Mouse (Mus musculus) ZHBTc4 (cell line): ENCODE measurements at regions not wholly inside any gene's neighbourhood (a gene's known extent, or its start where the extent isn't known, plus 50 kb on each side); places are given as distances from the start of the nearest gene placed in this dataset.
A peak's percentile ranks its signal among the peaks of the same experiment; 100 is the strongest.

ENCODE experiments used
- DNase-seq: peaks from one replicate; pipeline ENCODE4 v3.0.0-alpha.2; 2011; ENCODE audit warnings: low read depth, low spot score

GRCm38 (mm10) chr7:134528026-134528425 lies 142.4 kb upstream of the Dock1 start:
- no peak for DNase-seq

GRCm38 (mm10) chr7:134534821-134535220 lies 135.6 kb upstream of the Dock1 start:
- no peak for DNase-seq

GRCm38 (mm10) chr7:134541699-134542098 lies 128.8 kb upstream of the Dock1 start:
- DNase-seq = no peak

GRCm38 (mm10) chr7:134546187-134546586 lies 124.3 kb upstream of the Dock1 start:
- DNase-seq = peak; percentile 40

GRCm38 (mm10) chr7:134549286-134549919 lies 121.1 kb upstream of the Dock1 start:
- DNase-seq = no peak

GRCm38 (mm10) chr7:134550221-134550809 lies 120.1 kb upstream of the Dock1 start:
- no peak for DNase-seq

GRCm38 (mm10) chr7:134552051-134552451 lies 118.4 kb upstream of the Dock1 start:
- no peak for DNase-seq

- no peak for DNase-seq
These were observed 114.4 kb upstream of the Dock1 start for GRCm38 (mm10) chr7:134556061-134556460.

- DNase-seq = peak; percentile 76
These were observed 104.1 kb upstream of the Dock1 start for GRCm38 (mm10) chr7:134566322-134566721.

GRCm38 (mm10) chr7:134569247-134569646 lies 101.2 kb upstream of the Dock1 start:
- DNase-seq = no peak

- DNase-seq = no peak
These were observed 100.2 kb upstream of the Dock1 start for GRCm38 (mm10) chr7:134570176-134570810.

GRCm38 (mm10) chr7:134581746-134582145 lies 88.7 kb upstream of the Dock1 start:
- DNase-seq = no peak

- DNase-seq = no peak
These were observed 85.0 kb upstream of the Dock1 start for GRCm38 (mm10) chr7:134585478-134585877.

- DNase-seq = no peak
These were observed 83.5 kb upstream of the Dock1 start for GRCm38 (mm10) chr7:134586990-134587389.

GRCm38 (mm10) chr7:134607886-134608285 lies 62.6 kb upstream of the Dock1 start:
- DNase-seq = no peak

- DNase-seq = no peak
These were observed 60.3 kb upstream of the Dock1 start for GRCm38 (mm10) chr7:134610159-134610558.

- no peak for DNase-seq
These were observed 59.1 kb upstream of the Dock1 start for GRCm38 (mm10) chr7:134611371-134611770.

- no peak for DNase-seq
These were observed 58.2 kb upstream of the Dock1 start for GRCm38 (mm10) chr7:134612175-134612633.

GRCm38 (mm10) chr7:134619220-134619975 lies 51.1 kb upstream of the Dock1 start:
- no peak for DNase-seq

- no peak for DNase-seq
These were observed 50.4 kb upstream of the Dock1 start for GRCm38 (mm10) chr7:134620006-134620405.
